Mouse (Mus musculus): Measurements from ENCODE around the gene Txnip.

Gene Txnip

GRCm38 (mm10) chr3:96551890-96552289, 5.9 kb upstream of the Txnip start:
- no peak for DNase-seq

GRCm38 (mm10) chr3:96553601-96554000, 4.2 kb upstream of the Txnip start:
- no peak for DNase-seq

GRCm38 (mm10) chr3:96554251-96554650, 3.5 kb upstream of the Txnip start:
- DNase-seq: no peak

- DNase-seq: no peak
Measured at GRCm38 (mm10) chr3:96555041-96555596, 2.6 kb upstream of the Txnip start.

- DNase-seq: no peak
Measured at GRCm38 (mm10) chr3:96555999-96556614, 1.6 kb upstream of the Txnip start.

- no peak for DNase-seq
Measured at GRCm38 (mm10) chr3:96556651-96557635, 814 bp upstream of the Txnip start.

GRCm38 (mm10) chr3:96558159-96558558, 402 bp downstream of the Txnip start:
- no peak for DNase-seq

GRCm38 (mm10) chr3:96558668-96559196, 975 bp downstream of the Txnip start:
- no peak for DNase-seq

- no peak for DNase-seq
Measured at GRCm38 (mm10) chr3:96559398-96559910, 1.7 kb downstream of the Txnip start.

- DNase-seq: no peak
Measured at GRCm38 (mm10) chr3:96559911-96560850, 2.4 kb downstream of the Txnip start.

- no peak for DNase-seq
Measured at GRCm38 (mm10) chr3:96560881-96561668, 3.3 kb downstream of the Txnip start.

- DNase-seq: no peak
Measured at GRCm38 (mm10) chr3:96561946-96562681, 4.4 kb downstream of the Txnip start.

GRCm38 (mm10) chr3:96563267-96563666, 5.5 kb downstream of the Txnip start:
- no peak for DNase-seq

GRCm38 (mm10) chr3:96563911-96564632, 6.3 kb downstream of the Txnip start:
- no peak for DNase-seq

GRCm38 (mm10) chr3:96564633-96565032, 6.9 kb downstream of the Txnip start:
- no peak for DNase-seq

- no peak for DNase-seq
Measured at GRCm38 (mm10) chr3:96565105-96565504, 7.3 kb downstream of the Txnip start.

GRCm38 (mm10) chr3:96566661-96567450, 9.1 kb downstream of the Txnip start:
- DNase-seq: no peak

- no peak for DNase-seq
Measured at GRCm38 (mm10) chr3:96568605-96569004, 10.8 kb downstream of the Txnip start.

GRCm38 (mm10) chr3:96569506-96569905, 11.7 kb downstream of the Txnip start:
- no peak for DNase-seq

Data from right cerebral cortex, postnatal 14 days (tissue).